Mouse (Mus musculus): ENCODE data around the gene H1fx. TPM values are rescaled to one million over a fixed set of nuclear protein-coding genes. Genes with fewer than 3 reads are reported as not detected.

The H1fx gene
- 1 to 10 TPM in 1 of 2 experiments, under 1 TPM in 1; 0.37 to 1.5 TPM for polyA plus RNA-seq (2017; shearing (Covaris generic))

DNA sequence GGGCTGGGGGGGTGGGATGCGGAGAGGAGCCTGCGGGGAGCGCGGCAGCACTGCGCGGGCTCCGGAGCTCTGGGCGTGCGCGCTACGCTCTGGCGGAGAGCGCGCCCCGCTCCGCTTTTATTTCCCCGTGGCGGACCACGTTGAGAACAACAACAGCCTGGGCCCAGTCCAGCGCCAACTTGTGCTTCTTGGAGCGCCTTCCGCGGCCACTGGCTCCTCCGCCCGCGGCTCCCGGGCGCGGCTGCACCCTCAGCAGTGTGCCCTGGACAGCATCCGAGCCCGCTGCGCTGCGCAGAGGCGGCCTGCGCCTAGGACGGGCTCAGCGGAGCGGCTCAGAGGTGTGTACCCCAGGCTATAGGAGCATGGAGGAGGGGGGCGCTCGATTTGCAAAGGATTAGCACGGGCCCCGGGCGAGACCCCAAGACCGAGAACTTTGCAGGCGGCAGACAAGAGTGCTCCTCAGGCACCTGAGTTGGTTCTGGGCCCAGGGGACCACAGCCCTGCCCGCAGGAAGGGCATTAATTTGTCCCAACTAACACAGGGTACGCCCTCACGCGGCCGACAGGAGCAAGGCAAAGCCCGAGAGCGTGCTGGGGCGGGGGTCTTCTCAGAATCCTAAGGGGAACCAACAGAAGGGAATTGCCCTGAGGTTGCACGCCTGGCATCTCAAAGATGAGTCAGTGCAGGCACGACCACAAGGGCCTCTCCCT lies at the start of gene H1fx:
H1fx (minus strand) TSS at position 91 of the 710 bp plus-strand sequence.

Other genes starting within 250 kb of the H1fx start
- gene Gp9, start 203.6 kb downstream of the H1fx start, polyA plus RNA-seq (2017; shearing (Covaris generic)): under 1 TPM; 0.33 to 0.61 TPM
- gene Rab43, start 169.5 kb downstream of the H1fx start, polyA plus RNA-seq (2017; shearing (Covaris generic)): 10 to 100 TPM; 29.3 to 40.8 TPM
- 10 to 100 TPM; 16.4 to 20.3 TPM for gene Gm45140, start 145.8 kb downstream of the H1fx start, polyA plus RNA-seq (2017; shearing (Covaris generic))
- 10 to 100 TPM; 88.7 to 90.5 TPM for gene Isy1, start 142.8 kb downstream of the H1fx start, polyA plus RNA-seq (2017; shearing (Covaris generic))
- 1,000 to 10,000 TPM in 1 of 2 experiments, 100 to 1,000 TPM in 1; 944 to 1,204 TPM for gene Cnbp, start 130.5 kb downstream of the H1fx start, polyA plus RNA-seq (2017; shearing (Covaris generic))
- gene Copg1, start 93.8 kb downstream of the H1fx start, polyA plus RNA-seq (2017; shearing (Covaris generic)): 100 to 1,000 TPM in 1 of 2 experiments, 10 to 100 TPM in 1; 78.6 to 130 TPM
- gene Hmces, start 67.7 kb downstream of the H1fx start, polyA plus RNA-seq (2017; shearing (Covaris generic)): 10 to 100 TPM; 45.8 to 51.9 TPM
- gene Rab7, start 63.6 kb upstream of the H1fx start, polyA plus RNA-seq (2017; shearing (Covaris generic)): 100 to 1,000 TPM; 302 to 311 TPM
- gene Rpn1, start 102.8 kb upstream of the H1fx start, polyA plus RNA-seq (2017; shearing (Covaris generic)): 100 to 1,000 TPM; 144 to 228 TPM
- gene Gata2, start 212.3 kb upstream of the H1fx start, polyA plus RNA-seq (2017; shearing (Covaris generic)): under 1 TPM in 1 of 2 experiments, not detected in 1; 0.21 TPM
- not detected for gene Dnajb8, start 240.6 kb upstream of the H1fx start, polyA plus RNA-seq (2017; shearing (Covaris generic))